Mouse (Mus musculus) kidney, adult 2 months (tissue): Measurements from ENCODE around the gene Tspan18.

ENCODE experiments used
- CTCF ChIP-seq: fragments of 200-500 bp; conservative IDR thresholded peaks from 2 replicates; pipeline ENCODE4 v1.5.1; 2011; ENCODE audit warnings: low read depth, mild to moderate bottlenecking, control low read depth, low read length, moderate library complexity, mixed read lengths; ENCODE audit not compliant: insufficient read depth, insufficient read length
- POLR2A ChIP-seq: fragments of 200-500 bp; IDR thresholded peaks from one replicate; pipeline ENCODE4 v1.6.1; 2011; ENCODE audit warnings: low read depth, low read length, control low read depth

- TF ChIP-seq CTCF (no peak), POLR2A (no peak)
Measured at GRCm38 (mm10) chr2:93174159-93174558, 160.1 kb downstream of the Tspan18 start.
